Mouse (Mus musculus): ENCODE data around the gene Hcn4. TPM values are rescaled to one million over a fixed set of nuclear protein-coding genes. Genes with fewer than 3 reads are reported as not detected.

Hcn4 gene
- polyA plus RNA-seq, 1 experiment from 2014 or later = 0.68 TPM

GRCm38 (mm10) chr9:58832939-58833338, 9.7 kb downstream of the Hcn4 start:
- no peak for ATAC-seq (replicated peaks; ENCODE audit: low FRiP score)

GRCm38 (mm10) chr9:58837174-58837573, 14.0 kb downstream of the Hcn4 start:
- no peak overlapping the region for H3K9ac ChIP-seq (ENCODE audit: low read length)

More at GRCm38 (mm10) chr9:58832939-58833338, 9.7 kb downstream of the Hcn4 start:
- no peak overlapping the region for H3K4me3 ChIP-seq (ENCODE audit: low read depth, low read length)
- no peaks in the 10 kb centered on the region for H3K27me3 ChIP-seq (ENCODE audit: control insufficient read depth, insufficient read depth, low read length)
- H3K9ac ChIP-seq (ENCODE audit: low read length) = no peak overlapping the region
- no peaks in the 10 kb centered on the region for H3K36me3 ChIP-seq (ENCODE audit: control insufficient read depth, insufficient read depth, low read length)
- H3K4me2 ChIP-seq (ENCODE audit: low read depth, low read length, severe bottlenecking) = no peak overlapping the region
- H3K4me1 ChIP-seq (replicated peaks; ENCODE audit: control insufficient read depth, insufficient read depth, low read length) = 0 out of 2 replicates have a peak, but pooled peaks cover 1% of the 10 kb centered on the region
- WGBS = 87% methylated on average over 3 of the region's 3 CpGs
- DNase-seq (ENCODE audit: low spot score) = no peak
- no peak overlapping the region for H3K27ac ChIP-seq (ENCODE audit: low read depth, low read length)
- H3K9me3 ChIP-seq (ENCODE audit: control insufficient read depth, low read length) = no peaks in the 10 kb centered on the region

DNA sequence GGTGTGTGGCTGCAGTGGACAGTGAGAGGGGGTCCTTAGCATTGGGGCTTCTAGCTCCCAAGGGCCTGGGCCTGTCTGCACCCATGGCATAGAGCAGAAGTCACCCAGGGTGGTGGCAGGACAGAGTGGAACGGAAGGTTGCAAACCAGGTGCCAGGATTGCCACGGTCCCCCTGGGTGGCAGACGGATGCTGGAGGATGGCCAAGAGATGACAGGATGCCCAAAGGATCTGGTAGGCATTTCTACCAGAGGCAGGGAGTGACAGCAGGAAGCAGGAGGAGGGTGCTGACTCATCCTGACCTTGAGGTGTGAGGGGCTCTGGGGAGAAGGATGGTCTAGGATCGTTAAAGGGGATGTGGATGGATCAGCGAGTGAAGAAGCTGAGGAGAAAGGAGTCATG, 15.3 kb downstream of the Hcn4 start:
- Histone ChIP-seq H3K9ac (ENCODE audit: low read length) (no peak overlapping the region), H3K4me3 (ENCODE audit: low read depth, low read length) (no peak overlapping the region), H3K36me3 (ENCODE audit: control insufficient read depth, insufficient read depth, low read length) (no peaks in the 10 kb centered on the region), H3K27me3 (ENCODE audit: control insufficient read depth, insufficient read depth, low read length) (no peaks in the 10 kb centered on the region), H3K4me1 (replicated peaks; ENCODE audit: control insufficient read depth, insufficient read depth, low read length) (no peaks in the 10 kb centered on the region), H3K27ac (ENCODE audit: low read depth, low read length) (no peak overlapping the region), H3K4me2 (ENCODE audit: low read depth, low read length, severe bottlenecking) (no peak overlapping the region), H3K9me3 (ENCODE audit: control insufficient read depth, low read length) (no peaks in the 10 kb centered on the region)
- no peak for ATAC-seq (replicated peaks; ENCODE audit: low FRiP score)
- WGBS = 88% methylated on average over 5 of the region's 5 CpGs
- no peak for DNase-seq (ENCODE audit: low spot score)

More at GRCm38 (mm10) chr9:58837174-58837573, 14.0 kb downstream of the Hcn4 start:
- Histone ChIP-seq H3K4me3 (ENCODE audit: low read depth, low read length) (no peak overlapping the region), H3K4me2 (ENCODE audit: low read depth, low read length, severe bottlenecking) (no peak overlapping the region), H3K4me1 (replicated peaks; ENCODE audit: control insufficient read depth, insufficient read depth, low read length) (no peaks in the 10 kb centered on the region), H3K36me3 (ENCODE audit: control insufficient read depth, insufficient read depth, low read length) (no peaks in the 10 kb centered on the region), H3K27me3 (ENCODE audit: control insufficient read depth, insufficient read depth, low read length) (no peaks in the 10 kb centered on the region), H3K27ac (ENCODE audit: low read depth, low read length) (no peak overlapping the region), H3K9me3 (ENCODE audit: control insufficient read depth, low read length) (no peaks in the 10 kb centered on the region)
- 60% methylated on average over 5 of the region's 5 CpGs for WGBS
- ATAC-seq (replicated peaks; ENCODE audit: low FRiP score) = no peak
- DNase-seq (ENCODE audit: low spot score) = no peak

DNA sequence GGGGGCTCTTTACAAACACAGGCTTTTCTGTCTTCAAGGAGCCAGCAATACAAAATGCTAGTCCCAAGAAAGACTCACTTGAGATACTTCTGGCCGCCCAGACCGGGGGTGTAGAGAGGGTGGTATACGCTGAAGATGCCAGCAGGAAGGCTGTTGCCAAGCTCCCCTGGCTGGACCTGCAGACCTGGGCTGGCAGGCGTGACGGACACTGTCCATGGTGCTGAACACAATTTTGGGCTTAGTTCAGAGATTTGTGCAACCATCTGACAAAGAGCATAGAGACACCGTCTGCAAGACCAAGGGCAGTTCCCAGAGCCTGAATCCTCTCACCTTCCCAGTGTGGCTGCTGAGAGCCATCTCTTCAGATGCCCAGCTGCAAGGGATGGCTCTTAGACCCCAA, 18.4 kb downstream of the Hcn4 start:
- Histone ChIP-seq H3K27ac (ENCODE audit: low read depth, low read length) (no peak overlapping the region), H3K9ac (ENCODE audit: low read length) (no peak overlapping the region), H3K4me1 (replicated peaks; ENCODE audit: control insufficient read depth, insufficient read depth, low read length) (no peaks in the 10 kb centered on the region), H3K4me3 (ENCODE audit: low read depth, low read length) (no peak overlapping the region), H3K27me3 (ENCODE audit: control insufficient read depth, insufficient read depth, low read length) (no peaks in the 10 kb centered on the region), H3K36me3 (ENCODE audit: control insufficient read depth, insufficient read depth, low read length) (no peaks in the 10 kb centered on the region), H3K4me2 (ENCODE audit: low read depth, low read length, severe bottlenecking) (no peak overlapping the region), H3K9me3 (ENCODE audit: control insufficient read depth, low read length) (no peaks in the 10 kb centered on the region)
- WGBS = 28% methylated on average over 6 of the region's 6 CpGs
- ATAC-seq (replicated peaks; ENCODE audit: low FRiP score) (no peak), DNase-seq (ENCODE audit: low spot score) (peak; percentile 77)

GRCm38 (mm10) chr9:58844597-58844996, 21.4 kb downstream of the Hcn4 start:
- Histone ChIP-seq H3K4me2 (ENCODE audit: low read depth, low read length, severe bottlenecking) (no peak overlapping the region), H3K9ac (ENCODE audit: low read length) (no peak overlapping the region), H3K4me1 (replicated peaks; ENCODE audit: control insufficient read depth, insufficient read depth, low read length) (0 out of 2 replicates have a peak, but pooled peaks cover under 1% of the 10 kb centered on the region), H3K4me3 (ENCODE audit: low read depth, low read length) (no peak overlapping the region), H3K27ac (ENCODE audit: low read depth, low read length) (no peak overlapping the region), H3K27me3 (ENCODE audit: control insufficient read depth, insufficient read depth, low read length) (no peaks in the 10 kb centered on the region), H3K9me3 (ENCODE audit: control insufficient read depth, low read length) (no peaks in the 10 kb centered on the region), H3K36me3 (ENCODE audit: control insufficient read depth, insufficient read depth, low read length) (no peaks in the 10 kb centered on the region)
- WGBS = 90% methylated on average over 3 of the region's 3 CpGs
- DNase-seq (ENCODE audit: low spot score) = no peak
- no peak for ATAC-seq (replicated peaks; ENCODE audit: low FRiP score)

DNA sequence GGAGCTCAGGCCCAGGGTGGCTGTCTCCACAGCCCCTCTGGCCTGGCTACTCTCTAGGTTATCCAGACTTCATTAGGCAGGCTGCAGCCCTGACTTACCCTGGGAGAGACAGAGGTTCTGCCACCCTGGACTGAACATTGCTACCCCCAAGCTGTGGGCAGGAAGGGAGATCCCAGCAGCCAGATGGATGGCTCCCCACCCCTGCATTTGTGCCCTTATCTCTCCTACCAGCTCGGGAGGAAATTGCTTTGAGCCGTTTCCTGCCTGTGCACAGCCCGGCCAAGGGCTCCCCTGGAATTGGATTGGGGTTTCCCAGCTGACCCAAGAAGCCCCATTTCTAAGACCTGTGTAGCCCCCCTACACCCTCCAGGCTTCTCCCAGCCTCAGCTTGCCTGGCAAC, 23.8 kb downstream of the Hcn4 start:
- Histone ChIP-seq H3K9me3 (ENCODE audit: control insufficient read depth, low read length) (no peaks in the 10 kb centered on the region), H3K4me1 (replicated peaks; ENCODE audit: control insufficient read depth, insufficient read depth, low read length) (0 out of 2 replicates have a peak, but pooled peaks cover 2% of the 10 kb centered on the region), H3K27ac (ENCODE audit: low read depth, low read length) (no peak overlapping the region), H3K27me3 (ENCODE audit: control insufficient read depth, insufficient read depth, low read length) (no peaks in the 10 kb centered on the region), H3K4me3 (ENCODE audit: low read depth, low read length) (no peak overlapping the region), H3K36me3 (ENCODE audit: control insufficient read depth, insufficient read depth, low read length) (no peaks in the 10 kb centered on the region), H3K9ac (ENCODE audit: low read length) (no peak overlapping the region), H3K4me2 (ENCODE audit: low read depth, low read length, severe bottlenecking) (no peak overlapping the region)
- ATAC-seq (replicated peaks; ENCODE audit: low FRiP score) = no peak
- DNase-seq (ENCODE audit: low spot score) = no peak
- WGBS = 54% methylated on average over 3 of the region's 3 CpGs

- ATAC-seq (replicated peaks; ENCODE audit: low FRiP score) (no peak), DNase-seq (ENCODE audit: low spot score) (no peak)
- WGBS = 78% methylated on average over 7 of the region's 7 CpGs
- H3K4me1 ChIP-seq (replicated peaks; ENCODE audit: control insufficient read depth, insufficient read depth, low read length) = 0 out of 2 replicates have a peak, but pooled peaks cover 2% of the 10 kb centered on the region
- H3K4me2 ChIP-seq (ENCODE audit: low read depth, low read length, severe bottlenecking) = no peak overlapping the region
- no peaks in the 10 kb centered on the region for H3K36me3 ChIP-seq (ENCODE audit: control insufficient read depth, insufficient read depth, low read length)
- no peak overlapping the region for H3K27ac ChIP-seq (ENCODE audit: low read depth, low read length)
- H3K27me3 ChIP-seq (ENCODE audit: control insufficient read depth, insufficient read depth, low read length) = no peaks in the 10 kb centered on the region
- H3K9me3 ChIP-seq (ENCODE audit: control insufficient read depth, low read length) = no peaks in the 10 kb centered on the region
- H3K9ac ChIP-seq (ENCODE audit: low read length) = no peak overlapping the region
- no peak overlapping the region for H3K4me3 ChIP-seq (ENCODE audit: low read depth, low read length)
These were observed 24.5 kb downstream of the Hcn4 start for GRCm38 (mm10) chr9:58847676-58848075.

GRCm38 (mm10) chr9:58849576-58850315, 26.5 kb downstream of the Hcn4 start:
- Histone ChIP-seq H3K9me3 (ENCODE audit: control insufficient read depth, low read length) (no peaks in the 10 kb centered on the region), H3K4me1 (replicated peaks; ENCODE audit: control insufficient read depth, insufficient read depth, low read length) (0 out of 2 replicates have a peak, but pooled peaks cover 2% of the 10 kb centered on the region), H3K9ac (ENCODE audit: low read length) (no peak overlapping the region), H3K27me3 (ENCODE audit: control insufficient read depth, insufficient read depth, low read length) (no peaks in the 10 kb centered on the region), H3K4me2 (ENCODE audit: low read depth, low read length, severe bottlenecking) (no peak overlapping the region), H3K27ac (ENCODE audit: low read depth, low read length) (no peak overlapping the region), H3K36me3 (ENCODE audit: control insufficient read depth, insufficient read depth, low read length) (no peaks in the 10 kb centered on the region), H3K4me3 (ENCODE audit: low read depth, low read length) (no peak overlapping the region)
- no peak for DNase-seq (ENCODE audit: low spot score)
- ATAC-seq (replicated peaks; ENCODE audit: low FRiP score) = no peak
- 43% methylated on average over 13 of the region's 13 CpGs for WGBS

DNA sequence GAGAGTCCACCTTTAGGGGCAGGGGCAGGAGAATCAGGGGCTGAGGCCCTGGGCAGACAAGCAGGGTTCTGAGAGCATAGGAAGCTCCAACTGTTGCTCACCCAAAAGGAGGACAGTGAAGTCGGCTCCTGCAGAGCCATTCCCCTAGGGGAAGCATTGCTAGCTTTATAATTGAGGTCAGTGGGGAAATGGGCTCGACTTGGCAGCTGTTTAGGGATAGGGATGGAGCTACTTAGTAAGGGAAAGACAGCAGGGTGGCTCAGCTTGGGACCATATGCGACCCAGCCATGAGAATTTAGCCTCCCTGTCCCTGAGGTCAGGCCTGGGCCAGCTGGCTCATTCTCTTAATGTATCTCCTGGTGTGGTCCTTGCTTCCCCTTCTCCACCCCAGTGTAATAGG, 31.7 kb downstream of the Hcn4 start:
- Histone ChIP-seq H3K27ac (ENCODE audit: low read depth, low read length) (no peak overlapping the region), H3K27me3 (ENCODE audit: control insufficient read depth, insufficient read depth, low read length) (no peaks in the 10 kb centered on the region), H3K4me2 (ENCODE audit: low read depth, low read length, severe bottlenecking) (no peak overlapping the region), H3K4me1 (replicated peaks; ENCODE audit: control insufficient read depth, insufficient read depth, low read length) (0 out of 2 replicates have a peak, but pooled peaks cover 2% of the 10 kb centered on the region), H3K4me3 (ENCODE audit: low read depth, low read length) (no peak overlapping the region), H3K9ac (ENCODE audit: low read length) (no peak overlapping the region), H3K9me3 (ENCODE audit: control insufficient read depth, low read length) (no peaks in the 10 kb centered on the region), H3K36me3 (ENCODE audit: control insufficient read depth, insufficient read depth, low read length) (no peaks in the 10 kb centered on the region; the same call in 1 of the 2 replicates)
- 41% methylated on average over 3 of the region's 3 CpGs for WGBS
- ATAC-seq (replicated peaks; ENCODE audit: low FRiP score) (no peak), DNase-seq (ENCODE audit: low spot score) (no peak)

Measured in forebrain, embryonic 11.5 days (tissue).